Mouse (Mus musculus) neural tube, embryonic 11.5 days (tissue): ENCODE measurements around the gene Nkain1. TPM values are rescaled to one million over a fixed set of nuclear protein-coding genes. Genes with fewer than 3 reads are reported as not detected.

ENCODE experiments used
- ATAC-seq: fragments of 200-750 bp; cut with Nextera tagmentation; 2 replicates; pipeline ENCODE4 v1.8.0; 2017; ENCODE audit warnings: moderate number of reproducible peaks, mild to moderate bottlenecking, moderate TSS enrichment, moderate library complexity; ENCODE audit not compliant: insufficient read depth, low FRiP score, low TSS enrichment
- DNase-seq: peaks from one replicate; pipeline ENCODE4 v3.0.0-alpha.2; 2015; ENCODE audit warnings: low spot score
- H3K27ac ChIP-seq: fragments of 300-500 bp; sonication (generic); 2 replicates; pipeline ENCODE4 v1.5.1; 2014; ENCODE audit warnings: low read depth, mild to moderate bottlenecking, low read length
- H3K27me3 ChIP-seq: fragments of 300-500 bp; sonication (generic); 2 replicates; pipeline ENCODE4 v1.6.1; 2014; ENCODE audit warnings: mild to moderate bottlenecking, low read length, mixed read lengths; ENCODE audit not compliant: control insufficient read depth, insufficient read depth
- H3K36me3 ChIP-seq: fragments of 300-500 bp; sonication (generic); 2 replicates; pipeline ENCODE4 v1.6.1; 2014; ENCODE audit warnings: mild to moderate bottlenecking, low read length, moderate library complexity, mixed read lengths; ENCODE audit not compliant: control insufficient read depth, insufficient read depth
- H3K4me1 ChIP-seq: fragments of 300-500 bp; sonication (generic); 2 replicates; pipeline ENCODE4 v1.6.1; 2014; ENCODE audit warnings: low read length, mixed read lengths; ENCODE audit not compliant: control insufficient read depth, insufficient read depth
- H3K4me2 ChIP-seq: fragments of 300-500 bp; sonication (generic); 2 replicates; pipeline ENCODE4 v1.6.1; 2014; ENCODE audit warnings: low read depth, mild to moderate bottlenecking, moderate library complexity
- H3K4me3 ChIP-seq: fragments of 300-500 bp; sonication (generic); 2 replicates; pipeline ENCODE4 v1.5.1; 2014; ENCODE audit warnings: low read depth, low read length
- H3K9ac ChIP-seq: fragments of 300-500 bp; sonication (generic); 2 replicates; pipeline ENCODE4 v1.6.1; 2014; ENCODE audit warnings: mild to moderate bottlenecking, low read length
- H3K9me3 ChIP-seq: fragments of 300-500 bp; sonication (generic); 2 replicates; pipeline ENCODE4 v1.6.1; 2016; ENCODE audit warnings: low read length; ENCODE audit not compliant: control insufficient read depth
- WGBS: fragments of 180-500 bp; shearing (Covaris S2); extraction: QIAGEN DNeasy Blood & Tissue Kit; methylation state at CpG from one replicate; pipeline ENCODE4 v1.1.7; 2014; 5-methylcytosine and 5-hydroxymethylcytosine counted together
- polyA plus RNA-seq: library from polyadenylated mRNA; unstranded; fragments of >200 nt; fragmentation: Nextera tagmentation; extraction: Ambion mirVana; gene quantifications from 2 replicates; pipeline ENCODE4 v1.2.1, GENCODE M21; 2014

The Nkain1 gene
- polyA plus RNA-seq, 1 experiment from 2014 or later: 19.1 TPM

- Histone ChIP-seq H3K27me3 (no peaks in the 10 kb centered on the region), H3K27ac (no peak overlapping the region), H3K9ac (no peak overlapping the region), H3K4me2 (no peak overlapping the region), H3K4me1 (peaks cover 3% of the 10 kb centered on the region; the same call in 1 of the 2 replicates), H3K9me3 (no peaks in the 10 kb centered on the region), H3K4me3 (no peak overlapping the region), H3K36me3 (no peaks in the 10 kb centered on the region)
- ATAC-seq (no peak), DNase-seq (no peak)
- WGBS: 90% methylated on average over 1 of the region's 1 CpGs
These were observed 46.2 kb downstream of the Nkain1 start for GRCm38 (mm10) chr4:130527804-130528203.

GRCm38 (mm10) chr4:130525041-130525440 lies 48.9 kb downstream of the Nkain1 start:
- Histone ChIP-seq H3K4me3 (no peak overlapping the region), H3K27ac (no peak overlapping the region), H3K36me3 (no peaks in the 10 kb centered on the region), H3K9me3 (no peaks in the 10 kb centered on the region), H3K9ac (no peak overlapping the region), H3K27me3 (no peaks in the 10 kb centered on the region), H3K4me1 (0 out of 2 replicates have a peak, but pooled peaks cover 2% of the 10 kb centered on the region), H3K4me2 (no peak overlapping the region)
- 44% methylated on average over 1 of the region's 1 CpGs for WGBS
- DNase-seq (no peak), ATAC-seq (no peak)

- DNase-seq (no peak), ATAC-seq (no peak)
- H3K27ac ChIP-seq: no peak overlapping the region
- H3K4me1 ChIP-seq: peaks cover 10% of the 10 kb centered on the region
- H3K27me3 ChIP-seq: no peaks in the 10 kb centered on the region
- H3K9me3 ChIP-seq: no peaks in the 10 kb centered on the region
- no peak overlapping the region for H3K4me3 ChIP-seq
- H3K36me3 ChIP-seq: no peaks in the 10 kb centered on the region
- no peak overlapping the region for H3K9ac ChIP-seq
- 92% methylated on average over 6 of the region's 6 CpGs for WGBS
- H3K4me2 ChIP-seq: no peak overlapping the region
These were observed 52.5 kb downstream of the Nkain1 start for GRCm38 (mm10) chr4:130521466-130521865.

GRCm38 (mm10) chr4:130520482-130520851 lies 53.5 kb downstream of the Nkain1 start:
- Histone ChIP-seq H3K9me3 (no peaks in the 10 kb centered on the region), H3K9ac (0 out of 2 replicates have a peak overlapping the region, but pooled peaks have one; percentile 5), H3K27me3 (no peaks in the 10 kb centered on the region), H3K4me3 (peak overlapping the region; percentile 64), H3K36me3 (no peaks in the 10 kb centered on the region), H3K27ac (0 out of 2 replicates have a peak overlapping the region, but pooled peaks have one; percentile 6), H3K4me1 (peaks cover 10% of the 10 kb centered on the region), H3K4me2 (peak overlapping the region; percentile 80)
- WGBS: under 1% methylated on average over 9 of the region's 9 CpGs
- ATAC-seq: peak; percentile 73
- no peak for DNase-seq

GRCm38 (mm10) chr4:130519567-130520481 lies 54.1 kb downstream of the Nkain1 start:
- H3K4me3 ChIP-seq: peak overlapping the region; percentile 64
- peaks cover 10% of the 10 kb centered on the region for H3K4me1 ChIP-seq
- H3K36me3 ChIP-seq: no peaks in the 10 kb centered on the region
- H3K4me2 ChIP-seq: peak overlapping the region; percentile 80
- ATAC-seq (peak; percentile 95), DNase-seq (peak; percentile 98)
- H3K9ac ChIP-seq: peak overlapping the region; percentile 91
- 2% methylated on average over 40 of the region's 40 CpGs for WGBS
- H3K27me3 ChIP-seq: no peaks in the 10 kb centered on the region
- H3K9me3 ChIP-seq: no peaks in the 10 kb centered on the region
- peak overlapping the region; percentile 83 for H3K27ac ChIP-seq

- Histone ChIP-seq H3K9me3 (no peaks in the 10 kb centered on the region), H3K36me3 (no peaks in the 10 kb centered on the region), H3K27me3 (no peaks in the 10 kb centered on the region), H3K4me2 (no peak overlapping the region), H3K4me1 (peaks cover 10% of the 10 kb centered on the region), H3K9ac (no peak overlapping the region), H3K27ac (no peak overlapping the region), H3K4me3 (no peak overlapping the region)
- WGBS: 89% methylated on average over 6 of the region's 6 CpGs
- DNase-seq (no peak), ATAC-seq (no peak)
These were observed 57.5 kb downstream of the Nkain1 start for GRCm38 (mm10) chr4:130516490-130516889.

Other genes with a start within 250 kb of the Nkain1 start
- gene Zcchc17, start 214.2 kb downstream of the Nkain1 start, polyA plus RNA-seq: 76.3 and 79.9 TPM in 2 replicates
- 200 and 201 TPM in 2 replicates for gene Snrnp40, start 214.0 kb downstream of the Nkain1 start, polyA plus RNA-seq
- gene Pum1, start 89.1 kb upstream of the Nkain1 start, polyA plus RNA-seq: 107 and 108 TPM in 2 replicates
- gene Sdc3, start 218.4 kb upstream of the Nkain1 start, polyA plus RNA-seq: 22.3 and 23.2 TPM in 2 replicates